Mouse (Mus musculus) E14TG2a.4 (cell line): ENCODE measurements around the gene Kcnip3.

Experiments
- H3K27me3 ChIP-seq: 2 replicates; pipeline ENCODE4 v1.6.1; 2014; ENCODE audit warnings: low read length, control low read depth; ENCODE audit not compliant: insufficient read depth
- H3K36me3 ChIP-seq: 2 replicates; pipeline ENCODE4 v1.6.1; 2014; ENCODE audit warnings: low read length, control low read depth; ENCODE audit not compliant: insufficient read depth
- H3K4me1 ChIP-seq: replicated peaks from 2 replicates; pipeline ENCODE4 v1.6.1; 2014; ENCODE audit warnings: low read depth, low read length, control low read depth
- H3K4me3 ChIP-seq: replicated peaks from 2 replicates; pipeline ENCODE4 v1.5.1; 2014; ENCODE audit warnings: mild to moderate bottlenecking, low read length
- H3K9me3 ChIP-seq: 2 replicates; pipeline ENCODE4 v1.6.1; 2014; ENCODE audit warnings: low read length, control low read depth
- CTCF ChIP-seq: conservative IDR thresholded peaks from 2 replicates; pipeline ENCODE4 v1.5.1; 2014; ENCODE audit warnings: low read length
- NANOG ChIP-seq: IDR thresholded peaks from 2 replicates; pipeline ENCODE4 v1.6.1; 2014; ENCODE audit warnings: borderline replicate concordance, low read length, mixed read lengths
- POU5F1 ChIP-seq: IDR thresholded peaks from 2 replicates; pipeline ENCODE4 v1.6.1; 2014; ENCODE audit warnings: low read length, borderline replicate concordance

Gene Kcnip3

DNA sequence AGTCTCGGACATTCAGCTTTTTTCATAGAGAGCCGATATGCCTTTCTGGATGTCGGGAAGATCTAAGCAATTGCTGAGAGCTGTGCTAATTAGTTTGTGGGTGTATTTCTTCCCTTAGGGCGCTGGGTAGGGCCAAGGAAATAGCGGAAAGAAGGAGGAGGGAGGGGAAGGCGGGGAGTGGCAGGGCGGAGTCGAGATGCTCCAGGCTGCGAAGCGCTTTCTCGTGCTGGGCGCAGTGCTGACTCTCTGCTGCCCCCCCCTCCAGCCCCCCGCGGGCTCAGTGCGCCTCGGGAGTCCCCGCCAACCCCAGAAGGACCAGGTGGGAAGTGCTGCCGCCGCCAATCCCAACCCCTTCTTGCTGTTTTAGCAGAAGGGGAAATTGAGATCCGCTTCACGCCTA lies 38.9 kb downstream of the Kcnip3 start:
- peaks cover 4% of the 10 kb centered on the region; the same call in 1 of the 2 replicates for H3K9me3 ChIP-seq
- H3K36me3 ChIP-seq: no peaks in the 10 kb centered on the region
- peaks cover 39% of the 10 kb centered on the region for H3K4me1 ChIP-seq
- TF ChIP-seq CTCF (no peak), NANOG (no peak), POU5F1 (no peak)
- peak overlapping the region; percentile 88 for H3K4me3 ChIP-seq
- peaks cover 92% of the 10 kb centered on the region for H3K27me3 ChIP-seq

DNA sequence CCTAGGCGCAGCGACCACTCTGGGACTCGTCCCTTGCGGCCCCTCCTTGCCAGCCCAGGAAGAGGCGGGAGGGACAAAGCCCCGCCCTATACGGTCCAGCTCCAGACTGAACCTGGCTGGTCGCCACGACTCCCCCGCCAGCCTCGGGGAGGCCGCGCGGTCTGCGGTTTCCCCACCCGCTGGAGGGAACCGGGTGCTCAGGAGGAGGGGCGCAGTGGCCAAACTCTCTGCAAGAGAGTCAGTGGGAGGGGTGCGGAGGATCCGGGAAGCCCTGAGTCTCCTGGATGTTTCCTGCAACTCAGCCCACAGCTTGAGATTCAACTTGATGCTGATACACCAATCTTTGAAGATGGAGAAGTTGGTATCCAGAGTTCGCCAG lies 39.4 kb downstream of the Kcnip3 start:
- H3K9me3 ChIP-seq: peaks cover 4% of the 10 kb centered on the region; the same call in 1 of the 2 replicates
- no peak for TF ChIP-seq POU5F1
- no peak for TF ChIP-seq CTCF
- no peak for TF ChIP-seq NANOG
- H3K27me3 ChIP-seq: peaks cover 89% of the 10 kb centered on the region
- H3K4me1 ChIP-seq: peaks cover 39% of the 10 kb centered on the region
- H3K36me3 ChIP-seq: no peaks in the 10 kb centered on the region
- peak overlapping the region; percentile 88 for H3K4me3 ChIP-seq

DNA sequence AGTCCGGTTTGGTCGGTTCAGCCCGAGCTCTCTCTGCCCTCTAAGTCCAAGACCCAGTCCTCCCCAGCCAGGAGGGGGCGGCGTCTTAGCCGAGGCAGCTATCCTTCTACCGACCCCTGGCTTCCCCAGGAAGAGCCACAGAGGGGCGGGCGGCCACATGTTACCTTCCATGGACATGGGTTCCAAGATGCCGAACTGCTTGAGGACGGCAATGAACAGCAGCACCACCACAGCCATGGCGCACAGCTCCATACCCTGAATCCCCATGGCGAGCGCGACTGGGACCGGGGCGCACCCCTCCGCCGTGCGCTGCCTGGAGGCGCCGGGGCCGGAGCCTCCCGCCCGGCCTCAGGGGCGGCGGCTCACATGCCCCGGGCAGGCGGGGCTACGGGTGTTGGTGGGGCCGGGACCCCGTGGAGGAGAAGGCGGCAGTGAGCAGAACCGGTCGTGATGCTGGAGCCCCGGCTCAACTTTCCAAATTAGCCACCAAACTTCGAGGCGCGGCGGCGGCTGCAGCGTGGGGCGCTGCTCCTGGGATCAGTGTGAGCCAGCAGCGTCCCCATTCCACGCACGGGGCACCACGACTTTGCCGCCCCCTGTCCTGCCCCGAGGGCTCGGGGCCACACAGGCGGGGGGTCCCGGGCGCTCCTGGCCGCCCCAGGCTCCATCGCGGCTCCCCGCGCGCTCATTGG lies 39.9 kb downstream of the Kcnip3 start:
- Histone ChIP-seq H3K36me3 (no peaks in the 10 kb centered on the region), H3K27me3 (peaks cover 85% of the 10 kb centered on the region), H3K4me3 (peak overlapping the region; percentile 88), H3K9me3 (peaks cover 4% of the 10 kb centered on the region; the same call in 1 of the 2 replicates), H3K4me1 (peaks cover 39% of the 10 kb centered on the region)
- TF ChIP-seq POU5F1: no peak
- no peak for TF ChIP-seq CTCF
- no peak for TF ChIP-seq NANOG

DNA sequence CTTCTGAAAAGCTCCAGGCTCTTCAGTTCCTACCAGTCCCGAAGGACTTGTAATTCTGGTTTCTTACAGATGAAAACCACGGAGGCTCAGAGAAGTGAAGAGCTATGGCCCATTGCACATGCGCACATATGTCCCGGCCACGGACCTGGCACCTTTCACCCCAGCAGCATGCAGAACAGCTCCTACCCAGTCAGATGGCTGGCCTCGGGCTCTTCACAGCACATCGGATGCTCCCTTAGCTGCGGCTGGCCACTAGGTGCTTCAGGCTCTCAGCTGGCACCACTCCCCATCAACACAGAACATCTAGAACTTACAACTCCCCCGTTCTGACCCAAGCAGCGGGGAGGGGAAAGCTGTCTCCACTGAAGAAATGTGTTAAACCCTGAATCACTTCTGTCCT lies 42.1 kb downstream of the Kcnip3 start:
- Histone ChIP-seq H3K27me3 (peaks cover 67% of the 10 kb centered on the region), H3K4me3 (no peak overlapping the region), H3K4me1 (peaks cover 35% of the 10 kb centered on the region), H3K9me3 (peaks cover 2% of the 10 kb centered on the region; the same call in 1 of the 2 replicates), H3K36me3 (no peaks in the 10 kb centered on the region)
- TF ChIP-seq POU5F1 (no peak), CTCF (no peak), NANOG (no peak)

DNA sequence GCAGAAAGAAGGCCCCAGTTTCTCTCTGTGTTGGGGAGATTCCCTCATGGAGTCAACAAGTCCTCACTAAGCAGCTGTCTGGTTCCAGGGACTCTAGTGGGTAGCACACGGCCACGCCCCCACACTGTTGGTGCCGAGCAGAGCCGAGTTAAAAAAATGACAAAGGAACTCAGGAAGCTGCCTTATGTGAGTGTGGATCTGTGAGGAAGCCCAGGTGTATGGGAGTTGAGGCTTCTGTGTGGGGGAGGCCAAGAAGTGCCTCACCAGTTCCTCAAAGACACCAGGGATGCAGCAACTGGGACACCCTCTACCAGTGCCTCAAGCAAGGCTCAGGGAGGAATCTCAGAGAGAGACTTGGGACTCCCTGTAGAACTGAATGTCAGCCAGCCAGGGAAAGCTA lies 42.7 kb downstream of the Kcnip3 start:
- H3K27me3 ChIP-seq: peaks cover 61% of the 10 kb centered on the region

DNA sequence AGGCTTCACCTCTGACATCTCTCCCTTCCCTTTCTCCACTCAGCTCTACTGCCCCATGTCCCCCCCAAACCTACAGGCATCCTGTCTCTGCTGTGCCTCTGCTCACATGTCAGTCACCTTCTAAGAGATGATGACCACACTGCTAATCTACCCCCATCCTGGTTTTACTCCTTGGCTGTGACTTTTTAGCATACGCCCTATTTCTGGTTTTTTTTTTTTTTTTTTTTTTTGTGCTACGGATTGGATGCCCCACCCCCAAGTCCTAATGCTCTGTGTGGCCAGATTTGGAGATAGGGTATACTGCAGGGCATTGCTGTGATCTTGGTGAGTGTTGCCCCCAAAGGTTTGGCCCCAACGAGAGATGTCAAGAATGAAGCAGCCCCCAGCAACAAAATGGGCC lies 49.6 kb downstream of the Kcnip3 start:
- no peak for TF ChIP-seq CTCF
- TF ChIP-seq NANOG: no peak
- TF ChIP-seq POU5F1: no peak
- Histone ChIP-seq H3K4me1 (0 out of 2 replicates have a peak, but pooled peaks cover 4% of the 10 kb centered on the region), H3K9me3 (no peaks in the 10 kb centered on the region), H3K4me3 (no peak overlapping the region), H3K27me3 (peaks cover 8% of the 10 kb centered on the region), H3K36me3 (no peaks in the 10 kb centered on the region)

More for the DNA sequence above, 42.7 kb downstream of the Kcnip3 start:
- no peak for TF ChIP-seq NANOG
- TF ChIP-seq CTCF: no peak
- TF ChIP-seq POU5F1: no peak
- Histone ChIP-seq H3K36me3 (no peaks in the 10 kb centered on the region), H3K9me3 (no peaks in the 10 kb centered on the region), H3K4me1 (peaks cover 31% of the 10 kb centered on the region), H3K4me3 (no peak overlapping the region)

DNA sequence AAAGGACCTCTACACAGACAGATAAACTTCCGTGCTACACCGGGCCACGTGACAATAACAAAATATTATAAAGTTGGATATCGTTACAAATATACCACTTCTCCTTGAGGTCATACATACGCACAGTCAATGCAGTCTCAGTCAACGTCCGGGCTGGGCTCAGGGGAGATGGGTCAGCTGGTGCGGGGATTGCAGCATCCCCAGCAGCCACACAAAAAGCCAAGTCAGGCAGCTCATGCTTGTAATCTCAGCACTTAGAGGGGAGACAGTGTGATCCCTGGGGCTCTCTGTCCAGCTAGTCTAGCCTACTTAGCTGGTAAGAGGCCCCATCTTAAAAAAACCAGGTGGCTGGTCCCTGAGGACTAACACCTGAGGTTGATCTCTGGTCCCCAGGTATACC lies 50.6 kb downstream of the Kcnip3 start:
- TF ChIP-seq CTCF (no peak), NANOG (no peak), POU5F1 (no peak)

DNA sequence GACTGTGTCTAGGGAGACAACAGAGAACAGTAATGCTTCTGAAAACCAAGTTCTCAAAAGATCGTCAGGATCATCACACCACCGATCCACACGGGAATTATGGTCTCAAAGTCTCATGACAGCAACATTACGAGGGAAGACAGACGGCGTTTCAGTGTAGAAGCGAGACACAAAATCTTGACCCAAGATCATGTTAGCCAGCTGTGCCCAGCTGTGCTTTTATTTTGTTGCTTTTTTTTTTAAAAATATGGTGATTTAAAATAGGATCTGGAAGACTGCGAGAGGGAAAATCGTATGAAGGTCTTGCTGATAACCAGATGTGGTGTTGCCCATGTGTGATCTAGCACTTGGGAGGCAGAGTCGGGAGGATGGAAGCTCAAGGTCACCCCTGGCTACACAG lies 51.2 kb downstream of the Kcnip3 start:
- Histone ChIP-seq H3K4me3 (no peak overlapping the region), H3K36me3 (no peaks in the 10 kb centered on the region), H3K9me3 (no peaks in the 10 kb centered on the region), H3K4me1 (0 out of 2 replicates have a peak, but pooled peaks cover 4% of the 10 kb centered on the region), H3K27me3 (peaks cover 11% of the 10 kb centered on the region)
- TF ChIP-seq POU5F1 (no peak), NANOG (no peak), CTCF (no peak)

More for the DNA sequence above, 50.6 kb downstream of the Kcnip3 start:
- no peaks in the 10 kb centered on the region for H3K36me3 ChIP-seq
- H3K9me3 ChIP-seq: no peaks in the 10 kb centered on the region
- no peak overlapping the region for H3K4me3 ChIP-seq
- H3K27me3 ChIP-seq: peaks cover 7% of the 10 kb centered on the region; the same call in 1 of the 2 replicates
- H3K4me1 ChIP-seq: 0 out of 2 replicates have a peak, but pooled peaks cover 4% of the 10 kb centered on the region

DNA sequence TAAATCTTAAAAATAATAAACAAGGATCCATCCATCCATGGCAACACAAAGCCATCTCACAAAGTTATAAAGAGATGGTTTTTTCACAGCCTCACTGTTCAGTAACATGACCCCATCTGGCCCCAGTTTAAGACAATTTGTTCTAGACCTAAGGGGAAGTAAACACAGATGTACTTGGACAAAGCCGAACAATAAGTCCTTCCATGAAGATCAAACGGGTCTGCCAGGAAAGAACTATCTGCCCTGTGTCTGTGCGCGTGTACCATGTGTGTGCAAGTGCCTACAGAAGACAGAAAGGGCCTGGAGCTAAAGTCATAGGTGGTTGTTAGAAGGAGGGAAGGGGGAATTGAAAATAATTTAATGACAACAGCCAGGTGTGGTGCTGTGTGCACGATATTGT lies 51.7 kb downstream of the Kcnip3 start:
- H3K27me3 ChIP-seq: peaks cover 15% of the 10 kb centered on the region
- no peaks in the 10 kb centered on the region for H3K36me3 ChIP-seq
- no peak overlapping the region for H3K4me3 ChIP-seq
- TF ChIP-seq POU5F1 (no peak), CTCF (no peak), NANOG (no peak)
- H3K9me3 ChIP-seq: no peaks in the 10 kb centered on the region
- H3K4me1 ChIP-seq: 0 out of 2 replicates have a peak, but pooled peaks cover 4% of the 10 kb centered on the region
